Mouse (Mus musculus) cerebellum, adult 2 months (tissue): ENCODE measurements around the gene BC049715.

Source experiments
- CTCF ChIP-seq: fragments of 200-500 bp; IDR thresholded peaks from 2 replicates; pipeline ENCODE4 v1.5.1; 2011; ENCODE audit warnings: low read depth, mild to moderate bottlenecking, control low read depth, low read length, moderate library complexity, borderline replicate concordance; ENCODE audit not compliant: insufficient read depth
- POLR2A ChIP-seq: fragments of 200-500 bp; IDR thresholded peaks from 2 replicates; pipeline ENCODE4 v1.6.1; 2011; ENCODE audit warnings: low read length, control low read depth, borderline replicate concordance; ENCODE audit not compliant: insufficient read depth

- TF ChIP-seq CTCF (peak; percentile 19; the same call in 1 of the 2 replicates), POLR2A (no peak)
Observed at GRCm38 (mm10) chr6:136861020-136861419, 33.6 kb downstream of the BC049715 start.
